Mouse (Mus musculus): ENCODE measurements around the gene Hoxb7.

GRCm38 (mm10) chr11:96280399-96281378 lies 5.7 kb upstream of the Hoxb7 start:
- TF ChIP-seq ZC3H11A (IDR thresholded peaks at IDR 0.05; ENCODE audit: borderline replicate concordance, low read depth, low read length): no peak
- TF ChIP-seq MAFK (IDR thresholded peaks at IDR 0.05; ENCODE audit: insufficient read depth, low read depth, low read length): no peak
- TF ChIP-seq ZNF384 (IDR thresholded peaks at IDR 0.05; ENCODE audit: low read depth, low read length): peak; percentile 75
- TF ChIP-seq CHD2 (IDR thresholded peaks at IDR 0.05; ENCODE audit: low read depth, low read length): no peak
